10 mouse cellular contexts compared by ENCODE assay signal in genomic region chr3:89115522-89115921, GRCm38 (mm10). TPM values are rescaled to one million over a fixed set of nuclear protein-coding genes. Genes with fewer than 3 reads are reported as not detected.
DNase-seq lines count a peak whose midpoint lies in the region; ATAC-seq and TF ChIP-seq lines count a peak whose summit lies in the region.
"Had no signal": no experiment of that assay in that cellular context is flagged by ENCODE, and none has a peak within 500 bp of the region (broad histone marks: within the 10 kb centered on the region; RNA-seq: fewer than 3 reads in every experiment).

No protein-coding gene starts in this region.

- H3K4me1 ChIP-seq in lung, adult 2 months (ENCODE audit: control insufficient read depth, insufficient read depth, low read length), result no peaks in the 10 kb centered on the region
- no peaks in the 10 kb centered on the region for H3K4me1 ChIP-seq in midbrain, embryonic 16.5 days (ENCODE audit: control insufficient read depth, insufficient read depth, low read length)
- H3K4me1 ChIP-seq: embryonic facial prominence, embryonic 15.5 days had no signal

- intact Hi-C loops in left cerebral cortex, postnatal 10 days (cut with DNase I), result loop anchor here (5.0 kb wide), 1 partner anchor 42 kb away; no protein-coding TSS in a partner anchor

- TF ChIP-seq POLR2A in lung, adult 2 months (IDR thresholded peaks at IDR 0.05; ENCODE audit: borderline replicate concordance, extremely low read depth, low read depth, low read length), result no peak

- H3K27ac ChIP-seq in midbrain, embryonic 16.5 days (ENCODE audit: low read length), result no peak overlapping the region
- H3K27ac ChIP-seq: embryonic facial prominence, embryonic 15.5 days had no signal

- H3K4me3 ChIP-seq in lung, adult 2 months (replicated peaks; ENCODE audit: extremely low read depth, low read depth, low read length), result no peak overlapping the region
- no peak overlapping the region for H3K4me3 ChIP-seq in midbrain, embryonic 16.5 days (ENCODE audit: low read depth, low read length)
- H3K4me3 ChIP-seq: embryonic facial prominence, embryonic 15.5 days had no signal

- H3K9ac ChIP-seq in midbrain, embryonic 16.5 days (ENCODE audit: low read depth, low read length), result no peak overlapping the region
- H3K9ac ChIP-seq: embryonic facial prominence, embryonic 15.5 days had no signal

- no peaks in the 10 kb centered on the region for H3K27me3 ChIP-seq in midbrain, embryonic 16.5 days (ENCODE audit: control insufficient read depth, insufficient read depth, low read depth, low read length)
- H3K27me3 ChIP-seq: embryonic facial prominence, embryonic 15.5 days had no signal

- H3K9me3 ChIP-seq in midbrain, embryonic 16.5 days (replicated peaks; ENCODE audit: control insufficient read depth, low read length, poor library complexity, severe bottlenecking), result no peaks in the 10 kb centered on the region
- H3K9me3 ChIP-seq: embryonic facial prominence, embryonic 15.5 days had no signal

- peak; percentile 71 for DNase-seq in kidney, adult 9 months
- no peak for DNase-seq in kidney, adult 11 months
- peak; percentile 45 for DNase-seq in MN1 (ENCODE audit: low spot score)
- DNase-seq in lung, adult 2 months, result no peak
- DNase-seq in left cerebral cortex, postnatal 10 days (ENCODE audit: extremely low spot score in 1 of 2, low spot score in 2 of 2), result no peak
- DNase-seq in gastrocnemius, postnatal 25 days, result no peak

- WGBS in lung, adult 2 months, result 0% methylated on average over 2 of the region's 2 CpGs
- 11% methylated on average over 2 of the region's 2 CpGs for WGBS in midbrain, embryonic 16.5 days

- no peak overlapping the region for H3K4me2 ChIP-seq in midbrain, embryonic 16.5 days (ENCODE audit: low read length)
- H3K4me2 ChIP-seq: embryonic facial prominence, embryonic 15.5 days had no signal

- ATAC-seq in erythroblast, adult 5-6 weeks (replicated peaks; ENCODE audit: low FRiP score, poor library complexity, severe bottlenecking), result peak; percentile 79; the same call in 1 of the 2 replicates
- ATAC-seq in midbrain, embryonic 16.5 days, result no peak

- peak; percentile 23; the same call in 1 of the 2 replicates for TF ChIP-seq CTCF in lung, adult 2 months (IDR thresholded peaks at IDR 0.05; ENCODE audit: insufficient read depth, low read length)

- H3K36me3 ChIP-seq in midbrain, embryonic 16.5 days (ENCODE audit: control insufficient read depth, insufficient read depth, low read length), result no peaks in the 10 kb centered on the region
- H3K36me3 ChIP-seq: embryonic facial prominence, embryonic 15.5 days had no signal

RNA-seq across cellular contexts. Expression of gene Fdps, which starts 13.8 kb away (rescaled TPM):
- total RNA-seq in erythroblast, adult 5-6 weeks (2015; ENCODE audit: low replicate concordance), result 17.1 and 33.6 TPM in 2 replicates
- 30.1 and 47.8 TPM in 2 replicates for total RNA-seq in erythroblast, adult 5-6 weeks (2017; ENCODE audit: low replicate concordance)
- polyA plus RNA-seq in lung, adult 2 months (2012; rRNA removed), result 81.2 and 128 TPM in 2 replicates
- 100 to 1,000 TPM; 165 to 177 TPM for total RNA-seq in left cerebral cortex, postnatal 10 days (2021)
- 10 to 100 TPM; 26.0 to 27.8 TPM for total RNA-seq in gastrocnemius, postnatal 25 days (2021)
- polyA plus RNA-seq in midbrain, embryonic 16.5 days (2015; fragmentation: Nextera tagmentation; extraction: Ambion mirVana), result 512 and 577 TPM in 2 replicates

RNA-seq across cellular contexts. Expression of gene Gm43738, which starts 14.6 kb away (rescaled TPM):
- total RNA-seq in erythroblast, adult 5-6 weeks (2015; ENCODE audit: low replicate concordance), result not detected in 2 replicates
- total RNA-seq in erythroblast, adult 5-6 weeks (2017; ENCODE audit: low replicate concordance), result not detected in 2 replicates
- polyA plus RNA-seq in lung, adult 2 months (2012; rRNA removed), result not detected in 2 replicates
- total RNA-seq in left cerebral cortex, postnatal 10 days (2021), result under 1 TPM in 1 of 2 experiments, not detected in 1; 0.19 TPM
- not detected for total RNA-seq in gastrocnemius, postnatal 25 days (2021)
- polyA plus RNA-seq in midbrain, embryonic 16.5 days (2015; fragmentation: Nextera tagmentation; extraction: Ambion mirVana), result 0.14 TPM in 1 of 2 replicates, not detected in the other
- polyA plus RNA-seq: embryonic facial prominence, embryonic 15.5 days; limb, embryonic 11.5 days had no signal

RNA-seq across cellular contexts. Expression of gene Pklr, which starts 20.4 kb away (rescaled TPM):
- 22.5 and 23.4 TPM in 2 replicates for total RNA-seq in erythroblast, adult 5-6 weeks (2015; ENCODE audit: low replicate concordance)
- 5.6 and 5.7 TPM in 2 replicates for total RNA-seq in erythroblast, adult 5-6 weeks (2017; ENCODE audit: low replicate concordance)
- 0.94 and 1.1 TPM in 2 replicates for polyA plus RNA-seq in lung, adult 2 months (2012; rRNA removed)
- total RNA-seq in left cerebral cortex, postnatal 10 days (2021), result not detected
- total RNA-seq in gastrocnemius, postnatal 25 days (2021), result not detected
- 0.30 TPM in 1 of 2 replicates, not detected in the other for polyA plus RNA-seq in midbrain, embryonic 16.5 days (2015; fragmentation: Nextera tagmentation; extraction: Ambion mirVana)

RNA-seq across cellular contexts. Expression of gene Rusc1, which starts 22.4 kb away (rescaled TPM):
- 0.38 and 2.5 TPM in 2 replicates for total RNA-seq in erythroblast, adult 5-6 weeks (2015; ENCODE audit: low replicate concordance)
- total RNA-seq in erythroblast, adult 5-6 weeks (2017; ENCODE audit: low replicate concordance), result 1.6 and 5.6 TPM in 2 replicates
- polyA plus RNA-seq in lung, adult 2 months (2012; rRNA removed), result 56.3 and 61.3 TPM in 2 replicates
- total RNA-seq in left cerebral cortex, postnatal 10 days (2021), result 100 to 1,000 TPM; 208 to 210 TPM
- 10 to 100 TPM; 17.7 to 19.6 TPM for total RNA-seq in gastrocnemius, postnatal 25 days (2021)
- 101 and 103 TPM in 2 replicates for polyA plus RNA-seq in midbrain, embryonic 16.5 days (2015; fragmentation: Nextera tagmentation; extraction: Ambion mirVana)

RNA-seq across cellular contexts. Expression of gene Hcn3, which starts 44.5 kb away (rescaled TPM):
- not detected in 2 replicates for total RNA-seq in erythroblast, adult 5-6 weeks (2015; ENCODE audit: low replicate concordance)
- total RNA-seq in erythroblast, adult 5-6 weeks (2017; ENCODE audit: low replicate concordance), result 1.3 TPM in 1 of 2 replicates, not detected in the other
- 0.33 and 0.67 TPM in 2 replicates for polyA plus RNA-seq in lung, adult 2 months (2012; rRNA removed)
- 10 to 100 TPM; 37.0 to 48.6 TPM for total RNA-seq in left cerebral cortex, postnatal 10 days (2021)
- under 1 TPM in 1 of 2 experiments, not detected in 1; 0.43 TPM for total RNA-seq in gastrocnemius, postnatal 25 days (2021)
- polyA plus RNA-seq in midbrain, embryonic 16.5 days (2015; fragmentation: Nextera tagmentation; extraction: Ambion mirVana), result 59.1 and 65.9 TPM in 2 replicates

Comparison
In these comparisons a context has a peak if more than half of its experiments do, and no peak if none do; other contexts are left out.
1. DNase-seq: peak in kidney, adult 9 months (single experiment) and MN1 (single experiment); none in kidney, adult 11 months (single experiment), lung, adult 2 months (single experiment), left cerebral cortex, postnatal 10 days (0 of 2) and gastrocnemius, postnatal 25 days (single experiment).
2. RNA of gene Pklr, which starts 20.4 kb away (total RNA-seq): 5.6 to 23.4 TPM in erythroblast, adult 5-6 weeks; not detected in left cerebral cortex, postnatal 10 days and not detected in gastrocnemius, postnatal 25 days; every median in the first group is over 4 times any median in the second.